Mouse (Mus musculus) T-helper 2 cell (primary cell): ENCODE results near the gene A830031A19Rik.

Source experiments
- in situ Hi-C: fragments of 300-600 bp; cut with MboI, MseI; formaldehyde crosslinking; loops from one replicate; pipeline ENCODE4 v1.15.1; 2025; ENCODE audit warnings: high pct_unique_total_duplicates

Gene A830031A19Rik

GRCm38 (mm10) chr11:24076821-24077730 is 2.2 kb upstream of the A830031A19Rik start:
- in situ Hi-C loops, result no loop called here

DNA sequence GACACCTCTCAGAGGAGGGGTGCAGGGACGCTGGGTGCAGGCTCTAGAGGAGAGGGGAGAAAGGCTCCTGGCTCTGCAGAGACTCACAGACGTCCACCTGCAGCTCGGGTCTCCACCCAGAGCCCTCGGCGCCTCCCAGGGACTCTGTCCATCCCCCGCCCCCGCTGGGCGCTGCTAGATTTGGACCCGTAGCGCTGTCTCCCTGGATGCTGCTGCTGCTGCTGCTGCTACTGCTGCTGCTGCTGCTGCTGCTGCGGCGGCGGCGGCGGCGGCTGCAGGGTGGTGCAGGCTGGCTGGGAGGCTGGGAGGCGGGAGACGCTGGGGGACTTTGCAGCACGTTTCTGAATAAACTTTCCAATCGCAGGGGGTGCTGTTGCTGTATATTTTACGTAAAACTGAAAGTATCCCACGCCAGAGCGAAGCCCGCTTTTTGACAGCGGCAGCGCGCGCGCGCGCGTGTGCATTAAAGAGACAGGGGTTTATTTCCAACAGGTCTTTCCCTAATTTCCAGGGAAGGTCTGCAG is 1.3 kb upstream of the A830031A19Rik start:
- in situ Hi-C loops, result no loop called here

DNA sequence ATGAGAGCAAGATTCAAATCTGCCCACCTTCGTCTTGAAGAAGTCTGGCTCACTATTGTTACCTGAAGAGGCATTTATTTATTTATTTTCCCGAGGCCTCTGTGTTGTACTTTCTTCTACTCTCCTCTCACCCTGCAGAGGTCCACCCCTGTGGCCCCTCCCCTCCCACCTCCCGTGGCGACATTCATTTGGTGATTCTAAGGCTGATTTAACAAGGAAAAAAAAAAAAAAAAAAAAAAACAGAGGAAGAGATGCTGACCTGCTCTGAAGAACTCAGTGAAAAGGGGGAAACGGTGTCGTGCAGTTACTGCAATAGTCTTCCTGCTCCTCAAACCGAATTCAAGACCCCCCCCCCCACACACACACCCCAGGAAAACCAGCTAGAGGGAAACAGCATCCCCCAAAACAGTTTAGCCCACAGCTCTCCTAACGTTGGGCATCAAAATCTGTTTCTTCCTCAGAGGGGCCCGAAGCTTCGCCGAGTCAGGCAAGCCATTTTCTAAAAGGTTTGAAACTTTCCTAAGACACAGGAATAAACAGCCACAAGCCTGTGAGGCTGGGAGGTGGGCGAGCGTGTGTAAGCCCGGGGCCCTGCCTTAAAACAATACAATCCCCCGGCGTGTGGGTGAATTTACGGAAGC is 752 bp upstream of the A830031A19Rik start:
- in situ Hi-C loops, result no loop called here

GRCm38 (mm10) chr11:24074021-24074591 is 748 bp downstream of the A830031A19Rik start:
- in situ Hi-C loops, result no loop called here

- in situ Hi-C loops, result no loop called here
These were observed 9.5 kb downstream of the A830031A19Rik start for GRCm38 (mm10) chr11:24065313-24065712.

DNA sequence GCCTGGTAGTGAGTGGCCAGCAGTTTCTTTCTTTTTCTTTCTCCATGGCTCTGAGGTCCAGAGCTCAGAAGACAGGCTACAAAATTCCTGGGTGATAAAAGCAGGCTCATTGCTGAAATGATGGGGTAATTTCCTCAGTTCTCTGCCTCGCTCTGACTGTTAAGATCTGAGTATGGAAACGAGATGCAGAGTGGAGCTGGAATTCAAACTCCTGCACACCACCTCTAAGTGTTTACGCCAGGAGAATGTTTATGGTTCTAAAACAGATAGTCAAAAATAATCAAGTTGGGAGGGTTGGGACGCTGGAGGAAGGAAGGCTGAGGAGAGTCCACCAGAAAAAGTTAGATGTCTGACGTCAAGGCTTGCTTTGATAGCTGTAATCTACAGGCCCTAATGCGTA is 10.6 kb downstream of the A830031A19Rik start:
- in situ Hi-C loops, result no loop called here

DNA sequence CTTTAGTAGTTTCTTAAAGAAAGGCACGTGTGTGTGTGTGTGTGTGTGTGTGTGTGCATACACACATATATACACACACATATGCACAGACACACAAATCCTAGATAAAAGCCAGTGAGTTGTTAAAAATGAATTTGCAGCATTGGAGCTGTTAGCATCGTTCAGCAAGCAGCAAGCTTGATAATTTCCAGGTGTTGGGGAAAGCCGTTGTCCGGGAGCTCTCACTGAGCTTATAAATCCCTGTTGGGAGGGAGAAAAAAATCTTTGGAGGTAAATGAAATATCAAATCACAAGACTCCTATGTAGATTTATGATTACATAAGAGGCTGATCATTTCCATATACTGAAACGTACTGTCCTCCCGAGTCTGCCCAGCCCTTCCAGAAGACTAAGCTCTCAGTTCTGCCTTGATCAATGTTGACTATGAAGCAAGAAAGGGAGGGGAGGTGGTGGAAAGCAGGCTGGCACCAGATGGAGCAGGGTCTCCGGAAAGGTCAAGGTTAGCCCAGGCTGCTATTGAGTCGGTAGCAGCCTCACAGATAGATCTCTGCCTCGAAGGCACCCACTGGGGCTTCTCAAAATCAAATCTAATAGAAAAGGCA is 12.3 kb downstream of the A830031A19Rik start:
- in situ Hi-C loops, result no loop called here

- in situ Hi-C loops, result no loop called here
These were observed 13.0 kb downstream of the A830031A19Rik start for GRCm38 (mm10) chr11:24061819-24062218.

GRCm38 (mm10) chr11:24060428-24060827 is 14.4 kb downstream of the A830031A19Rik start:
- in situ Hi-C loops, result no loop called here

- in situ Hi-C loops, result no loop called here
These were observed 15.7 kb downstream of the A830031A19Rik start for GRCm38 (mm10) chr11:24059137-24059536.

DNA sequence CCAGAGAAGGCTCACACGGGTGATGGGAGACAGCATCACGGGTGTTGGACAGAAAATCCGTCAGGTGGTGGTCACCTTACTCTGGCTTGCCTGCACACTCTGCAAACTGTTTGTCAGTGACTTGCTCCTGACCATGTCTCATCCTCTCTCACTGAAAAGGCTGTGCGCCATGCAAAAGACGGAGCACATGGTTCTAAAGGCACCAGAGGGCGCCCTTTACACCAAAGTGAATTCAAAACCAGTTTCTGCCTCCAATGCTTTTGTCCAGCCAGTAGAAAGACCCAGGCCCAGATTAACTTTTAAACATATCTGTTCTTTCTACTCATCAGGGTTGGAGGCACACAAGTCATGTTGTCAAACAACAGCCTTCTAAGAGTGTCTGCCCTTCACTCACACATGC is 22.0 kb downstream of the A830031A19Rik start:
- in situ Hi-C loops, result no loop called here

- in situ Hi-C loops, result no loop called here
These were observed 24.7 kb downstream of the A830031A19Rik start for GRCm38 (mm10) chr11:24050032-24050757.

- in situ Hi-C loops, result loop anchor here (10.0 to 25.0 kb wide), 2 partner anchors 1245 to 1813 kb away; no protein-coding TSS in a partner anchor
These were observed 25.4 kb downstream of the A830031A19Rik start for GRCm38 (mm10) chr11:24049226-24050031.

- in situ Hi-C loops, result loop anchor here (10.0 to 25.0 kb wide), 2 partner anchors 1251 to 1818 kb away; no protein-coding TSS in a partner anchor
These were observed 30.8 kb downstream of the A830031A19Rik start for GRCm38 (mm10) chr11:24044025-24044424.

GRCm38 (mm10) chr11:24020760-24021159 is 54.1 kb downstream of the A830031A19Rik start:
- in situ Hi-C loops, result no loop called here

- in situ Hi-C loops, result no loop called here
These were observed 56.1 kb downstream of the A830031A19Rik start for GRCm38 (mm10) chr11:24018783-24019182.

DNA sequence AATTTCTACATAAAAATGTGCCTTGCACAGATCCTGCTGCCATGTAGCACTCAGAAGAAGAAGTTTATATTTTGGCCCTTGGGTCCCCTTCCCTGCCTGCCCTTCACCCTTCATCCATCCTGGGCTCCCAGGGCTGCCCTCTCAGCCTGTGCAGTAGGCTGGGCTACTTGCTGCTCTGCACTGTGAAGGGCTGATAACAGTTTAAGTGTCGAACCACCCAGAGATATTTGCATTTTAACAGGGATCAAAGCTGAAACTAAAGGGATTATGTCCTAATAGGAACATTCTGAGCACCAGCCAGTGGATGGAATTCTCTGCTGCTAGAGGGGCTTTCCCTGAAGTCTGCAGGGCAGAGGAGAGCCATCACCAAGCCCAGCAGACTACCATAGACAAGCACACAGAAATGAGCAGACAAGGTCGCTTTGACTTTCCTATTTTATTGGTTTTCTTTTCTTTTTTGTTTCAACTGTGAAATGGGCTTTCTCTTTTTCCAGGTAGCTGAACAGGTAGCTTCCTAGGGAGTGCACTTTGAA is 58.1 kb downstream of the A830031A19Rik start:
- in situ Hi-C loops, result no loop called here

DNA sequence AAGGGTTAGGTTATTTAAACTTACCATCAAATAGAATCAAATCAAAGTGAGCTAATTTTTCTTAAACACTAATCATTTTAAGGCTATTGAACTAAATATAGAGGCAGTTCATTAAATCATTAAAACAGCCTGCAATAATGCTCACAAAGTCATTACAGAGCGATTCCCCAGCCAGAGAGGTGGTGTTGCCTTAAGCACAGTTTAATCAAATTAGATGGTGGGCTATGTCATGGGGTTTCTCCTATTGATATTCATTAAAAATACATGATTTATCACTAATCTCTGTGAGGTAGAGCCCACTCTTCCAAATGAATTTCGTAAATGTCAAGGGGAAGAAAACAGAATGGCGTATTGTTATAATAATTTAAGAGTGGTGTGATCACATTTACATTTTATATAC is 58.8 kb downstream of the A830031A19Rik start:
- in situ Hi-C loops, result no loop called here

- in situ Hi-C loops, result no loop called here
These were observed 60.2 kb downstream of the A830031A19Rik start for GRCm38 (mm10) chr11:24014642-24015041.

DNA sequence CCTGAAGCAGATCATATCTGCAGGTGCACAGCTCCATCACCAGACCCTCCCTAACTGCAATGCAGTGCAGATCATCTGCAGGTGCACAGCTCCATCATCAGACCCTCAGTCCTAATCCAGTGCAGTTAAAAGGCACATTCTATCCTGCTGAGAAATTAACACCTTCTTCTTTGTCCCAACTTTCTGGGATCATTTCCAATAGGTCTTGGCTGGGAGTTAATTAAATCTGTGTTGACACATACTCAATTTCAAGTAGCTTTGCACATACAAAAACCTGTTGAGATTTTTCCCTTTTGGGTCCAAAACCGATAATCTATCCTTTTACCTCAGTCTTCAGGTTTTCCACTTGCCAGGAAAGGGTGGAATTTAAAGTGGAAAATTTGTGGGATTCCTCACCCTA is 62.6 kb downstream of the A830031A19Rik start:
- in situ Hi-C loops, result no loop called here
